Mouse (Mus musculus) right cerebral cortex, adult 18-20 months (tissue): ENCODE measurements around the gene Gpr83.
A peak's percentile ranks its signal among the peaks of the same experiment; 100 is the strongest.

ENCODE experiments used
- DNase-seq: peaks from one replicate; pipeline ENCODE4 v3.0.0; 2022; ENCODE audit warnings: mixed read lengths

The Gpr83 gene

DNA sequence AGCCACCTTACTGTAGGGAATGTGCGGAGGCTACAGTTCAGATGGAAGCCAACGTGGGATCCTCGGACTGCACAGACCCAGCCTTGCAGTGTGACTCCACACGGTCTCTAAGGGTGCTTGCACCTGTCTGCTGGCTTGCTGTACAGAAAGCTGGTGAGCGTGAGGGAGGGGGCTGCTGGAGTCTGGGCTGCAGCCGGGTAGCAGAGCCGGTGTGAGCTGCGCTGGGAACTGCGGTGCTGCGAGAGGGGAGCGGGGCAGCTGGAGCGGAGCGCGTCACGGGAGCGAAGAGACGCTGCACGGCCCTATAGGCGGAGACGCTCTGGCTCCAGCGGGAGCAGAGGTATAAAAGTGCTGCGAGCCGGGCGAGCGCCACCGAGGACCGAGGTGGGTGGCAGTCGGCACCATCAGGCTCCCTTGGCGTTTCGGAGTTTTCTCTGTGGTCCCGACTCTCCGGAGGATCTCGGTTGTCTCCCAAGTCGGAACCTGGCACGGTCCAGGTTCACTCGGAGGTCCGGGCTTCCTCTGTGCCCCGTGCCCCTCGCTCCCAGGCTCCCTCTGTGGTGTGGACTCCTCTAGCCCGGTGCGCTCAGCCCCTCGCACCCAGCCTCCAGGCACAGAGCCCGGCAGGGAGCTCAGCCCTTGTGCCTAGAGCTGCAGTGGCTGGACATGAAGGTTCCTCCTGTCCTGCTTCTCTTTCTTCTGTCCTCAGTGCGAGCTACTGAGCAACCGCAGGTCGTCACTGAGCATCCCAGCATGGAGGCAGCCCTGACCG lies at the start of gene Gpr83:
Gene Gpr83, plus strand, starts transcription at position 343 of the 772 bp plus-strand sequence.
- peak; percentile 82 for DNase-seq

DNA sequence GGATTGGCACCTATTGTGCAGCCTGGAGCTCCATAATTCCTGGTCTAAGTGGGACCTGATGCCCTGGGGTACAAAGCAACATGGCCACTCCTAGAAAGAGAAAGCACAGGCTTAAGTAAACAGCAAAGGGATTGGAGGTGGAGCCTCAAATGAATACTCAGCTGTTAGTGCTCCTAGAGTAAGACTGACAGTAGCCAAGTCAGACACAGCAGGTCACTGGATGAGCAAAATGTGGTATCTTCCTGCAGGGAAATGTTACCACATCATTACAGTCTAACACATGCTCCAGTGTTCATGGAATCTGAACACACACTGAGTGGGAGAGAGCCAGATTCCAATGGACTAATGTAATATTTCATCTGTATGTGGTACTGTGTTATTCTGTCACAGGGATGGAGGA lies 38.6 kb upstream of the Gpr83 start:
- no peak for DNase-seq

DNA sequence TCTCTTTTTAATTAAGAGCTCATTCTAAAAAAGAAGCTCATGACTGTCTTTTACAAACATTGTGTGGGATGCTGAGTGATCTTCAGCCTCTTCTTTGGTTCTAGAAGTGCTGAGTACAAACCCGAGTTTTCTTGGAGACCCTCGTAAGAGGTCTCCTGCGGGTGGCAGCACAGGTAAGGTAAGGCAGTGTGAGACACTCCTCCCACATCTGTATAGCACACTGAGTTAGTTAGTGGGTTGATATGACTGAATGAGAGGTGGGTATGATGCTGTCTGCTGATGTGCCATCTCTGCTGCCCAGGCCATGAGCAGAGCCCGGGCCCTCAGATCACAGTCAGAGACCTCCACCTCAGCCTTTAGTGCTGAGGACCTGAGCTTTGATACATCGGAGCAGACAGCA lies 35.2 kb upstream of the Gpr83 start:
- DNase-seq: no peak

DNA sequence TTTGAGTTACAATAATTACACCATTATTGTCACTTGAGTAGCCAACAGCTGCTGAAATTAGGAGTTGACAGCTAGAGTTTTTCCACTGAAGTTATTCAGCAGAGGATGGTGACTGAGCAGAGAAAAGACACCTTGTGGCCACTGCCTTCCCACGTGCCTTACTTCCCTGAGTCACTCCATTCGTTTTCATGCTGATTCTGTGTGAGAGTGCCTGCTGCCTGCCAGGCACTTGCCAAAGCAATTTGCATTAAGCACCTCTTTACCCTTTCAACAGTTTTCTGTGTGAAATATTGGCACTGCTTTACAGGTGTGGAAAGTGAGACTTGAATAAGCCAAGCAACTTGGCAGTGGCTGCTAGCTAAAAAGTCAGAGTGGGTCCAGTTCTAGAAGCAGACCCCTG lies 32.1 kb upstream of the Gpr83 start:
- no peak for DNase-seq

DNA sequence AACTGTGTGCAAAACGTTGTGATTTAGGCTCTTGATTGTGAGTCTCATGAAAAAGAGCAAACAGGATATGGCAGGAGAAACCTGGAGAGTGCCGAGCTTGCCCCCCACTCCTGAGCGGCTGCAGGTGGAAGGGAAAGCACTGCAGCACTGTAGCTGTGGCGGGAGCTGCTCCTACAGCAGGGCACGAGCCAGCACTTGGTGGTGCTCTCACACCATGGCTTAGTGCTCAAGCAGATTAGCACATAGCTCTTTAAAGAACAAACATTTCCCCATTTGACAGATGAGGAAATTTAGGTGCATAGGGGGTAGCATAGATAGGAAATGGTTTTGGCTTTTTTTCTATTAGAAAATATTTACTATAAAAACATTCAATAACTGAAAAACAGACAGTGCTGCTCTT lies 28.0 kb upstream of the Gpr83 start:
- no peak for DNase-seq

DNA sequence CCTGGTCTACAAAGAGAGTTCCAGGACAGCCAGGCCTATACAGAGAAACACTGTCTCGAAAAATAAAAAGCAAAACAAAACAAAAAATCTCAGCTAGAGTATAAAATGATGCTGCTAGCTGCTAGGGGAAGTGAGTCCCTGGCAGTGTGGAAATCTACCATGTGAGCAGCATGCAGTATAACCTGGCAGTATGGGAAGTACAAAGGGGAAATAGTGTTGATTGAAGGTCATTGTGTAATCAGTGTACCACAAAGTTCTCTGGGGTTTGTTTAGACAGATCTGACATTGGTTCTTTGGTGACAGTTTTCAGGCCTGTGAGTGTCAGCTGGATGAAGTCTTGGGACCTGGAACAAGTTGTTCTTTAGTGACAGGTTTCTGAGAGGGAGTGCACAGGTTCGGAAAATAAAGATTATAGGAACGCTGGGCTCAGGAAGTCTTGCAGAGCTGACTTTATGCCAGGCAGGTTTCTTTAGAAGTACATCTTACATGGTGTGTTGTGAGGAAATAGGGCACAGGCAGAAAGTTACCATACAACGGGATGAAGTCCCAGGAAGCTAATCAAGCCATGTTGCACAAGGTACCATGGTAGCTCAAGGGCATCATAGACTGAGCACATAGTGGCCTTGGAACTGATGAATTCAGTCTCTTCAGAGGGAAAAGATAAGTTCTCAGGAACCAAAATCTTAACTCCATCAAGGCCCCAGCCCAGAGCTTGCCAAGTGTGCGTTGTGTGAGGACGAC lies 24.5 kb upstream of the Gpr83 start:
- no peak for DNase-seq

DNA sequence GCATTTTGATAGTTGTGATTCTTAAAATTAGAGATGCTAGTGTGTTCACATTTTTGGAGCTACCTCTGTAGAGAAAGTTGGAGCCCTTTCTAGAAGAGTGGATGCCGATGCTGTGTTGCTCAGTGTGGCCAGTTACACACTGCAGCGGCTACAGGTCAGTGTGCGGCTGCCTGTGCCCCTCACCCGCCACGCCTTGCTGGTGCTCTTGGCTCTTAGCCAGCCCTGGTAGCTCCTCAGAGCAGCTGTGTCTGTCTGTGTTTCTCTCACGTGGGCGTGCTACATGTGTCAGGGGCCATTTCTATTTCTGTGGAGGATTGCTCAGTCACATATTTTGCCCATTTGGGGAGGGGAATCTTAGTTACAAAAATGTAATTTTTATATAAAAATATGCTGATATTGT lies 20.5 kb upstream of the Gpr83 start:
- DNase-seq: peak; percentile 24

DNA sequence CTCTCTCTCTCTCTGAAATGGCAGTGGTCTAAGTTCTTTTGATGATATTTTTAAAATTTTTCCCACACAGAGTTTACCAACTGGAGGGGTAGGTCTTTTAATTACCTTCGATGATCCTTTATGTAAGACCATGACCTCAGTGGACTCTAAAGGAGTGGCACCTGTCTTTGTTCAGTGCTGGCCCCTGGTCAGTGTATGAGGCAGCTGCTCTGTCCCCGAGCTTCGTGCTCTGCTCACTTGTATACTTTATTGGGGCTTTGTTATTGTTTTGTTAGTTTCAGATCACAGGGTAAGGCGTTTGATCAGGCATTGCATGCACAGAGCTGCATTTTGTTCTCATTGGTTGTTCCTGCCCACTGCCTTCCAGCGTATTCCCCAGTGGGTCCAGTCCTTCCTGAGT lies 20.0 kb upstream of the Gpr83 start:
- no peak for DNase-seq

DNA sequence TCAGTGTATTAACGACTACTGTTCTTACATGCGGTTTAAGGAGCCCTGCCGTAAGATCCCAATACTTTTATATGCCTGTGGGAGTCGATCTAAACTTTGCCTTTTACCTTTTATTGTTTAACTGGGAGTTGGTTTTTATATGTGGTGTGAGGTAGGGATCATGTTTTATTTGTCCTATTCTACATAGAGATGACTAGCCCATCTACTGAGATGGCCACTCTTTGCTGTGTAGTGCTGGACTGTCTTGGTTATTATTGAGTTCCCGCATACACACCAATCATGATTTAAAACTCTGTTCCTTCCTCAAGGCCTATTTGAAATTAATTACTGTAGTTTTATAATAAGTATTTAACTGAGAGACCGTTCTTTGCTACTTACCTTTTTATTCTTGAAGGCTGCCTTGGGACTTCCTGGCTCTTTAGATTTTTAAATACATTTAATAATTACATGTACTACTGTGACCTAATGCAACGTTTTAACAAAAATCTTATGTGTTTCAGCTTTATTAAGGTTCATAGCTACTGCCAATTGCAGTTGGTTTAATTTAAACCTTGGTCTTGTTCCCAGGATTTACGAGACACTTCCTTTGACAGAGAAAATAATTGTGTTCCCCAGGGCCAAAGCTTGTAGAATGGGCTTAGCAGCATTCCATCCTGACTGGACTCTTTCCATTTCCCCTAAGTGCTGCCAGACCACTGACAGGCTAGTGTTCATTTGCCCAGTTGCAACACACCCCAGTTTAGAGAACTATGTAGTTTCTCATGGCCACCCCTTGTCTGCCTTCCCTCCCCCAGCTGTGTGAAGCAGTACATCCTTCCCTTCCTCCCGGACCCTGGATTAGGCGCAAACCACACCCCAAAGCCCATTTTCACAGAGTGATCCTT lies 17.9 kb upstream of the Gpr83 start:
- no peak for DNase-seq

DNA sequence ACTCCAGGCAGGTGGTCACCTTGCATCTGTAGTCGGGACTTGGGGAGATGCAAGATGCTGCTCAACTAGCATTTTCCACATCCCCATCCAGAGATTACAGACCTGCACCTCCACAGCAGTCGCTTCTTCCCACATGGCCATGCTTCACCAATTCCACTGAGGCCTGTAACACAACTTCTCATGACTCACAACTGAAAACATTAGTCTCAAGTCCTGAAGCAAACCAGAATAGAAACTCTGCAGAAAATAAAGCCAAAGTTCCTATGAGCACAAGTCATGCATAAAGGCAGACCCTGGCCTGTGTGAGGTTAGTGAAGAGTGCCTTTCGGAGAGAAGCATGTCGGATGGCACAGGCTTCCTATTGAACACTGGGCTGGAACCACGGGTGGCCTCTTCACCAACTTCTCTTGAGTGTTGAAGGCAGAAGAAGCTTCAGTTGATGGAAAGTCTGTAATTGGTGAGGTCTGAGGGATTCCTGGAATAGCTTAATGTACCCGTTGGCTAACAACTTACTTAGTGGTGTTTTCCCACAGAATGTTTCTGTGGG lies 16.6 kb upstream of the Gpr83 start:
- DNase-seq: no peak

DNA sequence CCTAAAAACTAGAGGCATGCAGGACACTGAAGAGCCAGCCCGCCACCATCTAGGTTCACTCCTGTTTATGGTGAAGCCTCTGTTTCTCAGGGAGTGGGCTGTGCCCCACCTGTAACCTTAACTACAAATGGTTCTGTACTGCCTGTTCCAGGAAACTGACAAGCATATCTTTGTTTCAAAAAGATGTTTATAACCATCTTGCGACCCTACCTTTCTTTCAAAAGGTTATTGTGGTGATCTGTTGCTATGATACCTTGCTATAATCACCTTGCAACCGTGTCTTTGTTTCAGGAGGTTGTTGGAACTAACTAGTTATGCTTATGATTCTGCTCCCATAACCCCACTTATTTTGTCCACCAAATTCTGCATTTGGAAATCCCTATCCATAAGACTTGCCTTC lies 16.1 kb upstream of the Gpr83 start:
- DNase-seq: no peak

DNA sequence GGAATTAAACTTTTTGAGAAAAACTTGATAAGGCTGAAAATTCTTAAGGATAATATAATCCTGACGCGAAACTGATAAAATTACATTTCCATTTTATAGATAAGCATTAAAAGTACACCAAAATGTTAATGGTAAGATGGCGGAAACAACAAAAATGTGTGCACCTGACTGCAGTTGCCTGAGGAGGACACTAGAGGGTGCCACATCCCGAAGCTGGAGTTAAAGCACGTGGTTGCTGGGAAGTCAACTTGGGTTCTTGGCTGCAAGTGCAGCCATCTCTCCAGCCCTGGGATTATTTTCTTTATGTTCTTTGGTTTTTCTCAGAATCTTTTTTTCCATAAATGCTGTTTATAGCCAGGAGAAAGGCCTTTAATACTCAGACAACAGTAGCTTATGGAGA lies 13.6 kb upstream of the Gpr83 start:
- no peak for DNase-seq

DNA sequence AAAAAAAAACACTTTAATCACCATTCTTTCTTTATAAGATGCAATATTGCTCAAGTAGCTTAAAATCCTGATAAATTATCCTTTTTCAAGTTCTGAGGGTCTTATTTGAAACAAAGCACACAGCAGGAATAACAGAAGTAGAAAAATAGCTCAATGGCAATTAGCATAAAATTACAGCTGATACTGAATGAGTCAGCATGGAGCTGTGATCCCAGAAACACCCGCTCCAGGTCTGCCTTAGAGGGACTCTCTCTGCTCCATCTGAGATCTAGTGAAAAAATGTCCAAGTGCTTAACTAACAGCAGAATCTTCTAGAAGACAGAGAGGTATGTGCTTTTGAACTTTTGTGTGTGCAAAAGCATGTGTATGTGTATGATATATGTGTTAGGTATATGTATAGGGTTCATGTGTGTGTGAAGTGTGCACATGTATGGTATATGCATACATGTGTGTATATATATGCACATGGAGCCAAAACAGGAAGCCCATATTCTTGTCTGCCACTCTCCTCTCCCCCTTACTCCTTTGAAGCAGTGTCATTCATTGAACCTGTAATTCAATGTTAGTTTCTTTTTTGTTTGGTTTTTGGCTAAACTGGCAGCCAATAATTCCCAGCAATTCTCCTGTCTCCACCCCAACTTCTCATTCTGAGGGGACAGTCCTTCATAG lies 11.6 kb upstream of the Gpr83 start:
- DNase-seq: no peak

DNA sequence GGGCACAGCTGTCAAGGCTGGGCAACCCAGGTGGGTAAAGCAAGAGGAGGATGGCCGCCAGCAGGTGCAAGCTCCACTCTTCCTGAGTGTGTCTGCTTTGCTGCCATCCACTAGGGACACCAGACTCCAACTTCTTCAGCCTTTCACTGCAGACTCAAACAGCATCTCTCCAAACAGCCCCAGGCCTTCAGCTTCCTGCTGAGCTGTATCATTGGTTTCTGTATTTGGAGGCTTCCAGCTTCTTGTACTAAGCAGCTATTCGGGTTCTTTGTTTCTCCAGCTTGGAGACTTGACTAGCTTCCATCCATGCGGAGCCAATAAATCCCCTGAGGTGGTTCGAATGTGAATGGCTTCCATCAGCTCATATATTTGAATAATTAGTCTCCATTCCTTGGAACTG lies 5.4 kb upstream of the Gpr83 start:
- DNase-seq: no peak

DNA sequence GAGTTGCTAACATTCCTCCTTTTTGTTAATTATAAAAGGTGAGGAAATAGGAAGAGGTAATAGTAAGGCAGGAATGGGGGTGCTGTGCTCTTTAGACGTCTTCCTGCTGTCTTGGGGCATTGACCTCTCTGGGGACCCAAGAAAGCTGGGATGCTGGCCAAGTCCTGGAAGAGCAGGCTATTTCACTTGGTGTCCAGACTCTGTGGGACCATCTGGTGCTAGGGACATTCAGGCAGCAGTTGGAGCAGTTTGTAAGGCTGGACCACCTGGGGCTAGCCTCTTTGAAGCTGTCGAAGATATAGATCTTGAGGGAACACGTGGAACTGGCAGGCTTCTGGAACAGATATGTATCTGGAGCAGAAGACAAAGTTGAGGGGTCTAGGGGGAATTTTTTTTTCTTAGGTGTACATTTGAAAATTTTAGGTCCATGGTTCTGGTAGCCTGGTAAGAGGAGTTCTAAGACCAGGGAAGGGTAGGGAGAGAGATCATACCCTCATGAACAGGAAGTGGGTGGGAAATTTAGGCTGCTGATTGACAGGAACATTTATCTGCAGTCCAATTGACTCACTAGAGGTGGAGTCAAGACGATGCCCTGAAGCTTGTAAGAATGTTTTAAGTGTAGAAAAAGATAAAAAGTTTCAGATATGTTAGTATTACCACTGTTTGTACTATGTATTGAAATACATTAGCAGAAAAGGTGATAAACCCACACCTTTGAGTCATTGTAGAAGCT lies 2.9 kb upstream of the Gpr83 start:
- no peak for DNase-seq

DNA sequence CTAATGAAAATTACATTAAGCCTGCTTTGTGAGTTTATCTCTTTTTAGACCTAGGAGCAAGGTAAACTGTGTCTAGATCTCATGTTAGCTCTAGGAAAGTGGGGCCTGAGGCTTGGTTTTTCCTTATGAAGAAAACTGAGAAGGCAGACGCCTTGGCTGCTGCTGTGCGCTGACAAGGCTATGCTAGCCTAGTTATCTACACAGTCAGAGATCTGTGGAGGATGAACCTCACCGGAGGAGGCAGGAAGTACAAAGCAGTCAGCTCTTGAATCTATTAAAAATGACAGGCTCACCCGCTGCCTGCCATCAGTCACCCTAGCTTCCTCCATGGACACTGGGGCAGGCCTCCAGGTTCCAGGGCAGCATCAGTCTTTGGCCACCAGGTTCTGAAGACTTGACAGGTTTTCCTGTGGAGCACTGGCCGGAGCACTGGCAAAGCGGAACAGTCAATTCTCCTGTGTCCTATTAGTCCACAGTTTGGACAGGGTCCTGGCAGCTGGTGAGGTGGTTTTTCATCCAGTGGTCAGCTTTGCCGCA lies 1.8 kb upstream of the Gpr83 start:
- no peak for DNase-seq

DNA sequence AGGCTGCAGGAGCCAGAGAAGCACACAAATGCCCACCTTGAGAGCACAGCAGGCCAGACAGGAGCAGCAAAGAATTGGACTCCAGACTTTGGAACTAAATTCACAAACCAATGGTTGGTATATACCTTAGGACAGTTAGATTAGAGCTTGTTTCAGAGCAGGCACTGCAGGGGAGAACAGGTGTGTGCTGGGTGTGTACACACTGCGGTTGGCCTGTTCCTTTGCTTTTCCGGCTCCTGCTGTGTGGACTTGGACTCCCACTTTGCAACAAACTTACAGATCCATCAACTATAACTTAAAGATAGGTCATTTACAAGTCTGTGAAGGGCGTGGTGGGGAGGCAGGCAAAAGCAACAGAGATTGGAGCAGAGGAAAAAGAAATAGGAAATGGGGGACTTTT lies 1.2 kb upstream of the Gpr83 start:
- no peak for DNase-seq

DNA sequence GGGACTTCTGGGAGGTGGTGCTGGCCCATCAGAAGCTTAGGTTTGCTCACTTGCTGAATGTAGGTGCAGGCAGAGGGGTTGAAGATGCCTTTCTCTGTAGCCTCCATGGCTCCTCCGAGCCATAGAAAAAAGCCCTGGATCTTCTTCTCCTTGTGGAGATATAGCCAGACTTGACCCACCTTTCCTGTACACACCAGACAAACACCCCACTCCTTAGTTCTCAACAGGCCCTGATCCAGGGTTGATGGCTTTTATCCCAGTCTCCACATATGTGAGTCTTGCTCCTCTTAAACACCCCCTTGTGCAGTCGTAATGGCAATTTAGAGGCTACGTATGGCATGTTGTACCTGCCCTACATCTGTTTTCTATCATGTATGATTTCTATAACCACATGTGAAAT lies 3.1 kb downstream of the Gpr83 start:
- DNase-seq: no peak

DNA sequence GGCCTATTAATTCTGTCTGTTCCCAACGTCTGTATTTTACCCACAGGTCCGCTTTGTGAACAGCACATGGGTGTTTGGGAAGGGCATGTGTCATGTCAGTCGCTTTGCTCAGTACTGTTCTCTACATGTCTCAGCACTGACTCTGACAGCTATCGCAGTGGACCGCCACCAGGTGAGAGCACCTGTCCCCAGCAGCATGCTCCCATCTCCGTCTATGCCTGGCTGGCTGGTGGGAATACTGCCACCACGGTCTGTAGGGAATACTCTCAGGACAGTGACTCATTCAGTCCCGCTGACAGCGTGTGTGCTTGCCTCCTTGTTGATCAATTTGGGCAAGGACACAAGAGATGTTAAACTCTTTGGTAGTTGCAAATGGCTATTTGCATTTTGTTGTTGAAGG lies 4.7 kb downstream of the Gpr83 start:
- DNase-seq: no peak

DNA sequence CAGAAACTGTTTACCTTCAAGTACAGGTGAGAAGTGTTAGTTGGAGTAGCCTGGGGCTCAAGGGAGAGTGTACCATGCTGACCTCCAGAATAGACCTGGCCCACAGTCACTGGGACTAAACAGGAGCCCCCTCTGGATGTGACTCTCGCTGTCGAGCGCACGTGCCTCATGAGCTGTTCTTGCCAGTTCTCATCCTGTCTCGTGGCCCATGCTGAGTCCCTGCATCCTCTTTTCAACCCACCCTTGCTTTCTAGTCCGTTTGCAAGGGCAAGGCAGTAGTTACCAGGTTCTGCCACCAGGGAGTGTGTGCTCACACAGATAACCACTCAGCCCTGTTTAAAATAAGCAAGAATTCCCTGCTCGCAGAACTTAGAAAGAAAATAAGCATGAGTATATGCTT lies 6.9 kb downstream of the Gpr83 start:
- DNase-seq: peak; percentile 49

DNA sequence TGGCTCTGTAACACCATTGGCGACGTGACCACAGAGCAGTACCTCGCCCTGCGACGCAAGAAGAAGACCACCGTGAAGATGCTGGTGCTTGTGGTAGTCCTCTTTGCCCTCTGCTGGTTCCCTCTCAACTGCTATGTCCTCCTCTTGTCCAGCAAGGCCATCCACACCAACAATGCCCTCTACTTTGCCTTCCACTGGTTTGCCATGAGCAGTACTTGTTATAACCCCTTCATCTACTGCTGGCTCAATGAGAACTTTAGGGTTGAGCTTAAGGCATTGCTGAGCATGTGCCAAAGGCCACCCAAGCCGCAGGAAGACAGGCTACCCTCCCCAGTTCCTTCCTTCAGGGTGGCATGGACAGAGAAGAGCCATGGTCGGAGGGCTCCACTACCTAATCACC lies 8.3 kb downstream of the Gpr83 start:
- DNase-seq: no peak

DNA sequence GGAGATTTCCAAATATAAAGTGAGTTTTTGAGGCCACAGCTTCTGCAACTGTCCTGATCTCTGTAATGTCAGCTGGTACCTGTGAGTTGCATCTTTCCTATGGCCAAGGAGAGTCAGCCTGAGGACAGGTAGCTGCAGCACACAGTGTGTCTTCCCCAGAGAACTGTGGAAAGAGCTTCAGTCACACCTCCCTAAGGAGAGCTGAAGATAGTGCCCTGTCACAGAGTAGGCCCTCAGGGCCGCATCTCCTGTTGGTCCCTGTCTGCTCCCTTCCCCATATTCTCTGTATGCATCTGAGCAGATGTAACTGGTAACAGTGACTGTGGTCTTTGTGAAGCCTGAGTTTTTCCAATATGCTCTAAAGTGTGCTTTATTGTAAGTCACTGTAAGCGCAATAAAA lies 10.4 kb downstream of the Gpr83 start:
- DNase-seq: no peak
